Mouse (Mus musculus) midbrain, embryonic 11.5 days (tissue): ENCODE results near the gene Nt5c1b. TPM values are rescaled to one million over a fixed set of nuclear protein-coding genes. Genes with fewer than 3 reads are reported as not detected.
A peak's percentile ranks its signal among the peaks of the same experiment; 100 is the strongest.

Experiments used
- ATAC-seq: fragments of 200-750 bp; cut with Nextera tagmentation; 2 replicates; pipeline ENCODE4 v1.8.0; 2017; ENCODE audit warnings: moderate TSS enrichment, moderate library complexity; ENCODE audit not compliant: low FRiP score
- DNase-seq: peaks from one replicate; pipeline ENCODE4 v3.0.0; 2015; ENCODE audit warnings: low spot score; ENCODE audit errors: missing footprints
- H3K27ac ChIP-seq: fragments of 300-500 bp; sonication (generic); 2 replicates; pipeline ENCODE4 v1.5.1; 2014; ENCODE audit warnings: low read depth, low read length
- H3K27me3 ChIP-seq: fragments of 300-500 bp; sonication (generic); 2 replicates; pipeline ENCODE4 v1.6.1; 2014; ENCODE audit warnings: mild to moderate bottlenecking, low read length, moderate library complexity, mixed read lengths; ENCODE audit not compliant: control insufficient read depth, insufficient read depth
- H3K36me3 ChIP-seq: fragments of 300-500 bp; sonication (generic); 2 replicates; pipeline ENCODE4 v1.6.1; 2014; ENCODE audit warnings: mild to moderate bottlenecking, low read length, moderate library complexity, mixed read lengths; ENCODE audit not compliant: control insufficient read depth, insufficient read depth
- H3K4me1 ChIP-seq: fragments of 300-500 bp; sonication (generic); 2 replicates; pipeline ENCODE4 v1.6.1; 2014; ENCODE audit warnings: low read length; ENCODE audit not compliant: control insufficient read depth, insufficient read depth
- H3K4me2 ChIP-seq: fragments of 300-500 bp; sonication (generic); 2 replicates; pipeline ENCODE4 v1.6.1; 2014; ENCODE audit warnings: mild to moderate bottlenecking, moderate library complexity
- H3K4me3 ChIP-seq: fragments of 300-500 bp; sonication (generic); 2 replicates; pipeline ENCODE4 v1.5.1; 2014; ENCODE audit warnings: low read depth, low read length
- H3K9ac ChIP-seq: fragments of 300-500 bp; sonication (generic); 2 replicates; pipeline ENCODE4 v1.6.1; 2014; ENCODE audit warnings: low read length
- H3K9me3 ChIP-seq: fragments of 300-500 bp; sonication (generic); 2 replicates; pipeline ENCODE4 v1.6.1; 2016; ENCODE audit warnings: low read length; ENCODE audit not compliant: control insufficient read depth
- WGBS: fragments of 180-500 bp; shearing (Covaris S2); extraction: QIAGEN DNeasy Blood & Tissue Kit; methylation state at CpG from one replicate; pipeline ENCODE4 v1.1.7; 2014; 5-methylcytosine and 5-hydroxymethylcytosine counted together
- polyA plus RNA-seq: library from polyadenylated mRNA; unstranded; fragments of >200 nt; fragmentation: Nextera tagmentation; extraction: Ambion mirVana; gene quantifications from 2 replicates; pipeline ENCODE4 v1.2.1, GENCODE M21; 2014

Gene Nt5c1b
- not detected in 2 replicates for polyA plus RNA-seq

- H3K4me1 ChIP-seq = no peaks in the 10 kb centered on the region
- DNase-seq = no peak
- H3K4me2 ChIP-seq = no peak within 1 kb of the TSS
- ATAC-seq = no peak
- H3K9me3 ChIP-seq = no peaks in the 10 kb centered on the region
- 79% methylated on average over 3 of the region's 3 CpGs for WGBS
- no peak within 1 kb of the TSS for H3K4me3 ChIP-seq
- no peak within 1 kb of the TSS for H3K9ac ChIP-seq
- H3K27ac ChIP-seq = no peak within 1 kb of the TSS
- no peaks in the 10 kb centered on the region for H3K36me3 ChIP-seq
- no peaks in the 10 kb centered on the region for H3K27me3 ChIP-seq
Observed at GRCm38 (mm10) chr12:10369673-10370072, at the start of gene Nt5c1b. TSS of gene Nt5c1b (plus strand) at chr12:10369973.

GRCm38 (mm10) chr12:10327651-10328050 lies 42.1 kb upstream of the Nt5c1b start:
- ATAC-seq = no peak
- H3K4me3 ChIP-seq = no peak overlapping the region
- WGBS = 97% methylated on average over 10 of the region's 10 CpGs

GRCm38 (mm10) chr12:10329460-10329859 lies 40.3 kb upstream of the Nt5c1b start:
- Histone ChIP-seq H3K36me3 (no peaks in the 10 kb centered on the region), H3K4me2 (no peak overlapping the region), H3K9ac (no peak overlapping the region), H3K4me1 (no peaks in the 10 kb centered on the region), H3K4me3 (no peak overlapping the region), H3K27me3 (no peaks in the 10 kb centered on the region), H3K9me3 (no peaks in the 10 kb centered on the region), H3K27ac (no peak overlapping the region)
- DNase-seq (no peak), ATAC-seq (no peak)
- WGBS = 91% methylated on average over 2 of the region's 2 CpGs

More at GRCm38 (mm10) chr12:10327651-10328050, 42.1 kb upstream of the Nt5c1b start:
- H3K9me3 ChIP-seq = no peaks in the 10 kb centered on the region
- H3K36me3 ChIP-seq = no peaks in the 10 kb centered on the region
- no peak overlapping the region for H3K9ac ChIP-seq
- no peak overlapping the region for H3K27ac ChIP-seq
- H3K4me2 ChIP-seq = no peak overlapping the region
- H3K4me1 ChIP-seq = no peaks in the 10 kb centered on the region
- no peak for DNase-seq
- no peaks in the 10 kb centered on the region for H3K27me3 ChIP-seq

- ATAC-seq (no peak), DNase-seq (no peak)
- H3K4me2 ChIP-seq = no peak overlapping the region
- H3K36me3 ChIP-seq = no peaks in the 10 kb centered on the region
- no peaks in the 10 kb centered on the region for H3K4me1 ChIP-seq
- no peak overlapping the region for H3K4me3 ChIP-seq
- no peaks in the 10 kb centered on the region for H3K9me3 ChIP-seq
- no peaks in the 10 kb centered on the region for H3K27me3 ChIP-seq
- WGBS = 90% methylated on average over 5 of the region's 5 CpGs
- H3K27ac ChIP-seq = no peak overlapping the region
- H3K9ac ChIP-seq = no peak overlapping the region
Observed at GRCm38 (mm10) chr12:10340604-10341003, 29.2 kb upstream of the Nt5c1b start.

GRCm38 (mm10) chr12:10350706-10351105 lies 19.1 kb upstream of the Nt5c1b start:
- DNase-seq (no peak), ATAC-seq (no peak)
- Histone ChIP-seq H3K4me2 (no peak overlapping the region), H3K27me3 (no peaks in the 10 kb centered on the region), H3K4me3 (no peak overlapping the region), H3K9ac (no peak overlapping the region), H3K9me3 (no peaks in the 10 kb centered on the region), H3K27ac (no peak overlapping the region), H3K4me1 (no peaks in the 10 kb centered on the region), H3K36me3 (no peaks in the 10 kb centered on the region)
- WGBS = 39% methylated on average over 3 of the region's 3 CpGs

GRCm38 (mm10) chr12:10357756-10358155 lies 12.0 kb upstream of the Nt5c1b start:
- H3K27me3 ChIP-seq = no peaks in the 10 kb centered on the region
- no peak for ATAC-seq

GRCm38 (mm10) chr12:10390671-10391441 lies 21.1 kb downstream of the Nt5c1b start, which contains the start of gene Rdh14:
TSS of gene Rdh14 (plus strand) at chr12:10390772.
- H3K4me3 ChIP-seq = peak within 1 kb of the TSS; percentile 71
- peak; percentile 99 for DNase-seq
- H3K4me2 ChIP-seq = peak within 1 kb of the TSS; percentile 58
- H3K9me3 ChIP-seq = no peaks in the 10 kb centered on the region
- peak within 1 kb of the TSS; percentile 93 for H3K9ac ChIP-seq
- no peaks in the 10 kb centered on the region for H3K36me3 ChIP-seq
- H3K27ac ChIP-seq = peak within 1 kb of the TSS; percentile 80
- ATAC-seq = peak; percentile 99
- H3K27me3 ChIP-seq = no peaks in the 10 kb centered on the region
- 0 out of 2 replicates have a peak, but pooled peaks cover 2% of the 10 kb centered on the region for H3K4me1 ChIP-seq
- WGBS = under 1% methylated on average over 53 of the region's 53 CpGs

More at GRCm38 (mm10) chr12:10357756-10358155, 12.0 kb upstream of the Nt5c1b start:
- no peak overlapping the region for H3K4me2 ChIP-seq
- no peak overlapping the region for H3K4me3 ChIP-seq
- no peaks in the 10 kb centered on the region for H3K4me1 ChIP-seq
- no peak overlapping the region for H3K27ac ChIP-seq
- no peak for DNase-seq
- no peaks in the 10 kb centered on the region for H3K9me3 ChIP-seq
- 65% methylated on average over 6 of the region's 6 CpGs for WGBS
- no peaks in the 10 kb centered on the region for H3K36me3 ChIP-seq
- no peak overlapping the region for H3K9ac ChIP-seq

GRCm38 (mm10) chr12:10400788-10401187 lies 31.0 kb downstream of the Nt5c1b start:
- H3K4me3 ChIP-seq = no peak overlapping the region
- no peak overlapping the region for H3K9ac ChIP-seq
- no peaks in the 10 kb centered on the region for H3K27me3 ChIP-seq
- WGBS = 74% methylated on average over 1 of the region's 1 CpGs
- no peaks in the 10 kb centered on the region for H3K9me3 ChIP-seq
- no peaks in the 10 kb centered on the region for H3K4me1 ChIP-seq
- H3K27ac ChIP-seq = no peak overlapping the region
- no peaks in the 10 kb centered on the region for H3K36me3 ChIP-seq
- no peak for ATAC-seq
- no peak overlapping the region for H3K4me2 ChIP-seq
- no peak for DNase-seq

- Histone ChIP-seq H3K9me3 (no peaks in the 10 kb centered on the region), H3K27ac (no peak overlapping the region), H3K4me1 (no peaks in the 10 kb centered on the region), H3K4me3 (no peak overlapping the region), H3K27me3 (no peaks in the 10 kb centered on the region), H3K36me3 (no peaks in the 10 kb centered on the region), H3K9ac (no peak overlapping the region), H3K4me2 (no peak overlapping the region)
- DNase-seq = no peak
- no peak for ATAC-seq
- 89% methylated on average over 9 of the region's 9 CpGs for WGBS
Observed at GRCm38 (mm10) chr12:10402421-10403115, 32.8 kb downstream of the Nt5c1b start.
